Mouse (Mus musculus): ENCODE results near the gene Dgkz. TPM values are rescaled to one million over a fixed set of nuclear protein-coding genes. Genes with fewer than 3 reads are reported as not detected.

Gene Dgkz
- total RNA-seq, 2 experiments from 2014 or later: 29.0 to 32.7 TPM

Small RNA genes within 50 kb of the gene (microRNA-seq; reads per million reads assigned to microRNA genes)
- gene Mir6999: not detected

Other genes with a start within 250 kb of the Dgkz start
- gene Ambra1, start 245.7 kb downstream of the Dgkz start, total RNA-seq (2021): 10 to 100 TPM; 14.3 to 17.0 TPM
- not detected for gene Chrm4, start 48.6 kb downstream of the Dgkz start, total RNA-seq (2021)
- gene Mdk, start 43.6 kb downstream of the Dgkz start, total RNA-seq (2021): 1 to 10 TPM in 1 of 2 experiments, under 1 TPM in 1; 0.82 to 1.7 TPM
- gene Gm9821, start 30.2 kb downstream of the Dgkz start, total RNA-seq (2021): not detected
- 1 to 10 TPM; 3.0 to 4.5 TPM for gene Creb3l1, start 48.6 kb upstream of the Dgkz start, total RNA-seq (2021)
- gene Phf21a, start 117.3 kb upstream of the Dgkz start, total RNA-seq (2021): 10 to 100 TPM; 21.5 to 25.4 TPM